Mouse (Mus musculus) T-cell, adult 66 days (primary cell): ENCODE data around the gene Gm28576. TPM values are rescaled to one million over a fixed set of nuclear protein-coding genes. Genes with fewer than 3 reads are reported as not detected.

ENCODE experiments used
- total RNA-seq, 2 experiments: library from RNA; stranded (reverse); gene quantifications; 3 replicates in 1 of 2; 4 replicates in 1 of 2; pipeline ENCODE4 v1.2.4; 2023

Gm28576 gene
- not detected for total RNA-seq

DNA sequence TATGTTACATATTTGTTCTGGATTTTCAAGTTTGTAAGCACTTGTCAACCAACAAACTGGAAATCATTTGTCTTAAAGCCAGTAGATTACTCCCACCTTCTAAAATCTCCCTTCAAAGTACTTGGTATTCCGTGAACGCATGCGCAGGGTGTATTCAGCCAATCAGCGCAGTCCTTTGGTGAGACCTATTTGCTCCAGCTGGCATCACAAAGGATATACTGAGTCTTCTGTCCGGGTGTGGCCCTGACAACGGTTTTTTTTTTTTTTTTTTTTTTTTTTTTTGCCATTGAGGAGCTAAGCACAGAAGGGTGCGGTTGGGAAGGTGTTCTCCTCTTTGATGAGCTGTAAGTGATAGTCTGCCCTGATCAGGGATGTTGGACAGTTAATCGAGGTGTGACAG, at the start of gene Gm28576:
Gm28576 (plus strand) TSS at position 301 of the 400 bp plus-strand sequence.

Other genes with a start within 250 kb of the Gm28576 start
- gene Gm20826, start 84.5 kb upstream of the Gm28576 start, total RNA-seq = under 1 TPM; 0.24 to 0.29 TPM